Mouse (Mus musculus) neutrophil, adult 5-6 weeks (primary cell): Measurements from ENCODE around the gene Tmem178b. TPM values are rescaled to one million over a fixed set of nuclear protein-coding genes. Genes with fewer than 3 reads are reported as not detected.

Source experiments
- ATAC-seq: fragments of 151-379, 151-347 bp; 2 replicates; pipeline ENCODE4 v1.8.0; 2017; ENCODE audit warnings: mild to moderate bottlenecking, moderate TSS enrichment; ENCODE audit not compliant: insufficient number of reproducible peaks, poor library complexity, low FRiP score, severe bottlenecking; ENCODE audit errors: extremely low read depth
- total RNA-seq: library from RNA; stranded (forward); fragments of 200-1000 nt; gene quantifications from 2 replicates; pipeline ENCODE4 v1.2.3, GENCODE M21; 2017

Gene Tmem178b
- total RNA-seq, 1 experiment from 2014 or later, result not detected

DNA sequence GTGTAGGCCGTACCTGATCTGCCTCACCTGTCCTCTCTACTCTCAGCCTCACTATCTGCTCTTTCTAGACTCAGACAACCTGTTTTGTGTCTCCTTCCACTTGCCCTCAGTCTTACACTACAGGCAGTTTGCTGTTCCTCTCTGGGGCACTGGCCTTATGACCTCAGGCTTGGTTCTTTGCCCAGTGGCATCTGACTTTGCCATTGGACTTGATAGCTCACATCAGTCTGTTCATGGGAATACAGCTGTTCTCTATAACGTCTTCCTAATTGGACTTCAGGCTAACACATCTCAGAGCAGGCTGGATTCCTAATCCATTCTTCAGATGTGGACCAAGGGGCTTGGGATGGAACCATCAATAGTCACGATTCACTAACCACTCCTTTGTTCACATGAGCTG lies 136.6 kb downstream of the Tmem178b start:
- no peak for ATAC-seq

DNA sequence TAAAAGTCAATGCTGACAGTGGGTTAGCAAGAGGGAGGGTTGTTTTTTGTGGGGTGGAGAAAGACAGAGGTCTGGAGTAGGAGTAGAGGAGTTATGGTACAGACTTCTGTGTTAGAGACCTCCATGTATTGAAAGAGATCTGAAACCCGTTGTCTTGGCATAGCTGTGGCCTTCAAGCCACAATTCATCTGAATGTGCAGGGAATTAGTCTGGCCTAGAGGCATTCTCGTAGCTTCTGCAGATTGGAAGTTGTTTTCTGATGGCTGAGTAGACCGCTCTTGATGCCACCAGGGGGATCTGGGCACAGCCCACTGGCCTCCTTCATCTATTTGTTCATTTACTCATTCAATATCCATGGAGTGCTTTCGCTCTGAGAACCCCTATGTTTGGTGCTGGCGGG lies 138.0 kb downstream of the Tmem178b start:
- ATAC-seq, result no peak

DNA sequence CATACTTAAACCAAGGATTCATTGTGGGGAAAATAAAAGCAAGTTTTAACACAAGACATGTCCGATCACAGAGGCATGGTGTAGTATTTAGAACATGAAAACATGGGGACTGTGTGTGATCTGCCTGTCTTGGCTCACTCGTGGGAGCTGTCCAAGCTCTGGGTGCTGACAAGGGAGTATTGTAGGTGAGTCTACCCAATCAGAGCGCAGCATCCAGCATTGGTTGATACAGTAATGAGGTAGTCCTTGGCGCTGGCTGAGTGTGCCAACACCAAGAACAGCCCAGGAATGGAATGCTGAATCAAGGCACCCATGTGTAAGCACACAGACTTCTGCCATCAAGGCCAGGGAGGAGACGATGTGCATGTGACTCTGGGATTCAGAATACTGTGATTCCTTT lies 138.5 kb downstream of the Tmem178b start:
- no peak for ATAC-seq

DNA sequence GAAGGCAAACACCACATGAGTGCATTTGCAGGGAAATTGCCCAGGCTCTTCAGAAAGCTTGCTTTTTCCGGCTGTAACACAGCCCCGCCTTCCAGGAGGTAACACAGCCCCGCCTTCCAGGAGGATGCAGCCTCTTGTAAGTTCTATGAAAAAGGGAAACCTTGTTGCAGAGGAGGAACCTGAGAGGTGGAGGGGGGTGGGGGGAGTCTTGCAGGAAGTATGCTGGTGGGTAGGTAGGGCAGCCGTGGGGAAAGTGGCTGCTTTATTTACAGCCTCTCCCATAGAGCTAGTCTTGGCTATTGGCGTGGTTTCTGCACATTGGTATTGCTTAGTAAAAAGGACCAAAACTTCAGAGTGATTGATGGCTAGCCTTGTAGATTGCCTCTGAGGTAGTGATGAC lies 140.3 kb downstream of the Tmem178b start:
- no peak for ATAC-seq

DNA sequence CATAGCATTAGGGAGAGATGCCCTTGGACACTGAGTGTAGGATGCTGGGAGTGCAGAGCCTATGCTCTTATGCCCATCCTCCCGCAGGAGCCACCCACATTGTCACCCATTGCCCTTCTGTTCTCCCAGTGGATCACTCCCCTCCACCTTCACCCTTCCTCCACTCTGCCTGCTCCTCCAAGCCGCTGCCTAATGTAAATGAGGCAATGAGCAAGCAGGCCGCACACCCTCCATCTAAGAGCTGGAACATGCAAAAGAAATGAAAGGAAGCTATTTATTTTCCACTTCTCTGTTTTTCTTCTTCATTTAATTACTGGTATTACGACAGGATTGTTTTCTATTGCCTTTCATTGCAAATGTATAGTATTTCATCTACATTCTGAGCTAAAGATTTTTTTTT lies 142.1 kb downstream of the Tmem178b start:
- no peak for ATAC-seq

DNA sequence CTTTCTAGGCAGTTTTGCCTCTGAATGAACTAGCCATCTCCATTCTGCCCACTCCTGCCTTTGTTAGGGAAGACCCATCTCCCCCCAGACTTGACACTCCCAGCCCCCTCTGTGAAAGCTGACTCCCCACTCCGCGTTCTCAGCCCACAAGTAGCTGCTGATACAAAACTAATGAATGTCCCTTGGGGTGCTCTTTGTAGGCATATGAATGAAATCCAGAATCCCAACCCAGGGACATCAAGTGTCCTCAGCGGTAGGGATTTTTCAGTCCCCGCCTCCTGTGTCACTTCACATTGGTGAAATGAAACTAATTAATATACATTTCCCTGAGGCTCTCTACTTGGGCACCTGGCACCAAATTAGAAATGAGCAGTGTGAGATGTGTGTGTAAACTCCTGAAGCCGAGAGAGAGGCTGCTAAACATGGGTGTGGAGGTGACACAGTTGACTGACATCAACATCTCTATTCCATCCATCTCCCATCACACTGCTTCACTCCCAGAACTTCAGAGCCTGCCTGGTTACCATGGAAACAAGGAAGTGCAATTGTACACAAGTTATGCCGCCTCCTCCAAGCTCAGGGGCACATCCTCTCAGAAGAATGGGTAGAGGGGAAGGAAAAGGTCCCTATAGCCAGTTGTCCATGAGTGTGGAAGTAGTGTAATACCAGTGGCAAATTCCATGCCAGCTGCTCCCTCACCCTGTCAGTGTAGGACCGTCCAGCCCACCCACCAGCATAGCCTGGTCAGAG lies 142.8 kb downstream of the Tmem178b start:
- no peak for ATAC-seq

DNA sequence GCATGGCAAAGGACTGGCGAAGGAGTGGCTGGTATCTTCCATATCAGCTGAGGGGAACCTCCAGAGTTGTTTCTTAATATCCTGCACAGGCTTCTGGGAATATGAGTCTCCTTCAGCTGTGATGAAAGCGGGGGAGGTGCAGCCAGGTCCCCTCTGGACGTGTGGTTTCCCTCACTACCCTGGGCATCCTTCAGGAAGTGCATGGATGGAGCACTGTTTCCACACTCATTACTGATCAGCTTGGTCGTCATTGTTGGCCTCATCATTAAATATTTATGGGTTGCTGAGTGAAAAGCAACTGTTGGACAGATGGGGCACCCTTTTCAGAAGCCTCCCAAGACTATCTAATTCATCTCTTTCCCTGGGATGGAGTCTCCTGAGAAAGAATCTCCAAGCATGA lies 146.3 kb downstream of the Tmem178b start:
- no peak for ATAC-seq

DNA sequence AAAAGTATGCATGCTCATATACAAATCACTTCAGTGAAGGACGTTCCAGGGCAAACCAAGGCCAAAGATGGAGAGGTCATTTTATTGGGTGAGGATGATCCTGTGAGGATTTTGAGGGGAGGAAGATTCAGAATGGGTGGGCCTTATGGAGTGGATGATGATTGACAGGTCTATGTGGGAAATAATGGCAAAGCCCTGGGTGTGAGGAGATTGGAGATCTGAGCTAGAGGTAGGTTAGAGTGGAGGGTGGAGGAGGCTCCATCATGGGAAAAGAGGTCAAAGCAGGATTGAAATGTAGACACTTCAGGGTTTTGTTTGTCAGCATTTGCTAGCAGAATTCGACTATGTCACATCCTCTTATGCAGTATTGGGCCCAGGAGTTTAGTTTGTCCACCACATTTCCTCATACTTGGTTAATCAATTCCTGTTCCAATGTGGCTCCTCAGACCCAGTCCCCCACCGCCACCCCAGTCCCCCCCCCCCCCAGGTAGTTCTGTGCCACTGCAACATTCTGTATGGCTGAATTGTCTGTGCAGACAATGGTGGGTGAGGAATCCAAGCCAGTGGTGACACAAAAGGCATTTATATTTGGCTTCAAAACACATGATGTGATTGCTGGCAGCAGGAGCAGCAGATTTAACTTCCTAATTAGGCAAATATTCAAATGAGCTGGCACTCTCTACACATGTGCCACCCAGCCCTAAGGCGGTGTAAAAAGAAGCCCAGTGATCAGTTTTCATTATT lies 150.7 kb downstream of the Tmem178b start:
- no peak for ATAC-seq

DNA sequence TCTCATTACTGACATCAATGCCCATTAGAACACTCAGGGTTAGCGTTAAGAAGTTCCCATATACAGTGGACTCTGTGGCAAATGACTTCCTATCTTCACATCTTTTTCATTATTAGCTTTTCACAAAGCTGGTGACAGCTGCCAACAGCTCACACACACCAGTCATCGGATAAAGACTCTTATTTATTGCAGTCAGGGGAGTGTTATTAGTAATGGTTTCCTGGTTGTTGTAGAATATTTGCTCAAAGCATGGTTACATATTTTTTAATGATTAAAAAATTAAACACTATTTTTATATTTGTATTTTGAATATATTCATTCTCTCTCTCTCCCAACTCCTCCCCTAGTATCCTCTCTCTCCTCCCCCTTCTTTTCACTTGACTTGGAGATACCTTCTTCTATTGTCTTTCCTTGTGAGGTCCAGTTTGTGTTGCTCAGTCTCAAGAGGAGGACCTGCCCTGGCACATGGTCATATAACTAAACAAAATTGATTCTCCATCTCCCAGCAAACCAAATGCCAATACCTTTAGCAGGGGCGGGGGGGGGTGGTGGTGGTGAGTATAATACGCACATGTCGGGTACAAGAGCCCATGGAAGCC lies 151.4 kb downstream of the Tmem178b start:
- no peak for ATAC-seq

DNA sequence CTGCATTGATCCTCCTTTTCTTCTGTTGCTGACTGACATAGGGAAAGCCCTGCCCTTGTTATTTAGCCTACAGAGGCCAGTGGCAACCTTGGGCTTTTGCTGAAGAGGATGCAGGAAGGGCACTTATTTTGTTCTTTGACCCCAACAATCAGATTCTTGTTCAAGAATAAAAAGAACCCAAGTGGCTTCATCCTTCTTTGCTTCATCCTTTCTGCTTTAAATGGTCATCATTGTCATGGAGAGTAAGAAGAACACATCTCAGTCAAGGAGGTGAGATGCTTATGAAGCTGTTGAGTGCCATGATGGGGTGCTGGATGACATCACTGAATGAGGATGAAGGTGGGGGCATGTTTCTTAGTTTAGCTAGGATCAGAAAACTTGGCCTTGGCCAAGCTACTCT lies 159.8 kb downstream of the Tmem178b start:
- ATAC-seq, result no peak

DNA sequence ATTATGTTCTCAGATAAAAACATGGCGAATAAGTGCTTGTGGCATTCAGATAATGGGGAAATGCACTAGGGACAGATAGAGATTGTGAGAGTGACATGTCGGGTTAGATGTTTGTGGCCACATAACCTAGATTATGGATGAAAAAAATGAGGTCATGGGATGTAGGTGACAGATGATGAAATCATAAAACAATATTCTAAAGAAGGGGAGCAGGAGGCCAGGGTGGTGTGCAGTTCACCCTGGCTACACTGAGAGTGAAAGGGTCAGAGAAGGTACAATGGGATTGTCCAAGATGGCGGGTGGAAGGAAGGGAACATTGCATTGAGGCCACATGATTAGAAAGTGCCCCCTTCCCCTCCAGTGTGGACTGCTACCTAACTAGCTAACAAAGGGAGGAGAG lies 160.9 kb downstream of the Tmem178b start:
- no peak for ATAC-seq

DNA sequence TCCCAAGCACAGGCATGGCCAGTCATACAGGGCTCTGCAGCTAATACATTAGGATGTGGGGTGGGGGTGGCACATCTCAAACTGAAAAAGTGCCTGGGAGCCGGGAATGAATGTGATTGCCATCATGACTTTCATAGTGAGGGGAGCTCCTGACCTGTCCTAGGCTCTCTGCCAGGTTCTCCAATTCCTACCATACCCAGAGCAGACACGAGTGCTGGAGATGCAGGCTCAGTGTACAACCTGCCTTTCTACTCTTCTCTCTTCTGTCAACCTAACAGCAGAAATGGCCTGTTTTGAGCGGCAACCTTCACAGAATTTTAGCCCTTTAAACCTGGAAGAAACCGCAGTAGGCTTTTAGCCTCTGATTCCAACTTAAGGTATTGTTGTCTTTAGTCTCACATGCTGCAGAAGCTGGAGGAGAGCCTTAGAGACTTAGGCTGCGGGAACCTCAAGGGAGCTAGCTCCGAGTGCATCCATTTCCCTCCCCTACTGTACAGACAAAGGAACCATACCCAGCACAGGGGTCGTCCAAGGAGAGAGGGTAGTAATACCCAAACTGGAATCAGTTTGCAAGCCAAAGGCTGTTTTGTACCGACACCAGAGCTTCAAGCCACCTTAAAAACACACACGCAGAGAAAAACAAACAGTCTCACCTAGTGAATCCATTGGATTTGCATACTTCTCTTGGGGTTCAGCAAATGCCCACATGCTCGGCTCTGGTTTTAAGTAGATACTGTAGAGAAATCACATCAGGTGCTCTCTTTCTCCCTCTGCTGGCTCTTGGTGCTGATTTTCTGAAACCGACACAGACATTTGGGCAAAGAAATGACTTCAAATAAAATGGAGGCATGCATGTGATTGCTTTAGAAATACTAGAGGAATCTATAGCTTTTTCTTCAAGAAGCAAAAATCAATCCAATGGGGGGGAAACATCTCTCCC lies 176.2 kb downstream of the Tmem178b start:
- no peak for ATAC-seq

DNA sequence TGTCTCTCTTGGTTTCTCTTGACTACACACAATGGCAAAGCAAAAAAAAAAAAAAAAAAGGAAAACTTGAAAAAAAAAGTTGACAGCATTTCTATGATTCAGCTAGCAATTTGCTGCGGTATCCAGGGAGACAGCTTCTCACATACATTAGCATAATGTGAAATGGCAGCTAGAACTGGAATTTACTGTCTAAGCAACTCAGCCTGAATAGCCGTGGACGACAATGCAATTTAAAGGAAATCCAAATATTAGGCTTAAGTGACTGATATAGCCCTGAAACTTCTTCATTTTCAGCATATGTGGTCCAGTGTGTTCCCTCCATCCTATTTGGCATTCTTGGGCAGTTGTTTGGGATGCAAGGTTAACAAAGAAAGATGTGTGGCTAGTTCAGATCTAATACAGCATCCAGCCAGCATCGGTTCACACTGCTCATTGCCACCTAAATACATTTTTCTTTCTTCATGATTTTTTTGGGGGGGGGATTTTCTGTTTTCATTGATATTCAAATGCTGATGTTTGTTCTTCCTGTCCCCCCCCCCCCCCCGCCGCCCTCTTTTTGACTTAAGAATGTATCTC lies 176.9 kb downstream of the Tmem178b start:
- ATAC-seq, result no peak

DNA sequence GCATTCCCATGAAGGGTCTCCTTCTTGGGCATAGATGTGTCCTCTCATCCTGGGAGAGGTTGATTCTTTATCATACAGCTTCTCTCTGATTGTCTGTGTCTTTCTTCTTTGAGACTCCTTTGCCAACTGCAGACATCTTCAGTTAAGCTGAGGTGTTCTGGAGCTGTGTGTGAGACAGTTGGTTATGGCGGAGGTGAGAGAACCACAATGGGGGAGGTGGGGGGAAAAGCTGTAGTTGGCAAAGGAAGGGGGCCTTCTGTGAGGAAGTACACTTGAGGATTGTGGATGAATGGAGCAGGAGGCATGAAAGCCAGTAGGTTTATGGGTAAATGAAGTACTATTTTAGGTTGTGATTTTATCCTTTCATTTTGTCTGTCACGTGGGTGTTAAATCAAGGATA lies 178.6 kb downstream of the Tmem178b start:
- no peak for ATAC-seq

DNA sequence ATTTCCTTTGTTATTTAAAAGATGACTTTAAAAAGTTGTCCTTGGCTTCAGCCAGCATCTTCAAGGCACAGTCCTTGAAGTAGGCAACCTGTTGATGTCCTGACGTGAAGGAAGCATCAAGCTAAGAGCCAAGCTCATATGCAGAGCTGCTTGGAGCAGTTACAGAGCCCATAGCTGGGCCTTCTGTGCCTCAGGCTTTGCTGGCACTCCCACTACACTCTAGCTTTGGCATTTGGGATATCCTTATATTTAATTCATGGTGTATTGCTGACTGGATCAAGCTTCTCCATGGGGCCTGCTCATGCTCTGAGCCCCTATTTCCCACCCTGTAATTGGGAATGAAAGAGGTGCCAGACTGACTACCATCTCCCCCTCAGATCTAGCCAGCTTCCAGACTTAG lies 179.5 kb downstream of the Tmem178b start:
- no peak for ATAC-seq

DNA sequence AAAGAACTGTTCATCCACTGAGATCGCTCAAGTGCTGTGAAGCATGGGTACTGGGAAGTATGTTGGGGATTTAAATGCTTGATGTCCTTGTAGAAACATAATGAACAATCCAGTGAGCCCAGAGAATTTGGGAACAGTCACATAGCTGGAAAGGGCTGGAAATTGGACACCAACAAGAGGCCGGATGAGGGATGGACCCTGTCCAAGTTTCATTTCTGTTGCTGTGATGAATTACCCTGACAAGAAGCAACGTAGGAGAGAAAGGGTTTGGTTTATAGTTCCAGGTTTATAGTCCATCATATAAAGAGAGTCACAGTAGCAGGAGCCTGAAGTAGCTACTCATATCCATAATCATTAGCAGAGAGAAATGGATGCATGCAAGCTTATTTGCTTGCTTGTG lies 186.4 kb downstream of the Tmem178b start:
- no peak for ATAC-seq

DNA sequence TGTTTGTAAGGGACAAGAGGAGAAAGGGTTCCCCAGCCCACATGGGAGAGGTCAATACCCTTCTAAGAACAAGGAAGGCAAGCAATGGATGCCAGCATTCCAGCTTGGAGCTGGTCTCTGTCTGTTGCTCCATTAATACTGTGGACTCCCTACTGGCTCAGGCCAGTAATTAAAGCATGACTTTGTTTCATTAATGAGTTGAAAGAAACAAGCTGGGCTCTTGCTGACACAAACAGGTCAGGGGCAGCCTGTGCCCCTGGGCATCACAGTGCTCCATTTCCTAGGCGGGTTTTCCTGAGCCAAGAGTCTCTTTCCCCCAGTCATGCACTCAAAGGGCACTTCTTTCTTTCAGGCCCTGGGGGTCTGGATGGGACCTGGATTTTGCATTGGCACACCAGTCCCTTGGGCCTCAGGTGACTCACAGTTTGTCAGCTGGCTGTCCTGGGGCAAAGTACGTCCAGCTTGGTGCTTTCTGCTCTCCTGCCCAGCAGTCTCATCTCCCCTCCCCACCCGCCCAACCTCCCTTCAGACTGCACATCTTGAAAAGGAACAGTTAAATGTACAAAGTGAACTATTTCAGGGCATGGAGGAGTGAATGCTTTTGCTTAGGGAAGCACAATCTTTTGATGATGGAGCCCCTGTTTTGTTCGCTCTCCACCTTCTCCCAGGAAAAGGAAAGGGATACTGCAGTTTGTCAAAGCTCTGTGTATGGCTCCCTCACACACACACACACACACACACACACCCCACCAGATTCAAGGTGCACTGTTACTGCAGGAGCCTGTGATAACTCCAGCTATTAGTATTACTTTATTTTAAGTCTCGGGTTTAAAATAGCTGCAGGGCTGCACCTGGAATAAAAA lies 188.5 kb downstream of the Tmem178b start:
- ATAC-seq, result no peak

DNA sequence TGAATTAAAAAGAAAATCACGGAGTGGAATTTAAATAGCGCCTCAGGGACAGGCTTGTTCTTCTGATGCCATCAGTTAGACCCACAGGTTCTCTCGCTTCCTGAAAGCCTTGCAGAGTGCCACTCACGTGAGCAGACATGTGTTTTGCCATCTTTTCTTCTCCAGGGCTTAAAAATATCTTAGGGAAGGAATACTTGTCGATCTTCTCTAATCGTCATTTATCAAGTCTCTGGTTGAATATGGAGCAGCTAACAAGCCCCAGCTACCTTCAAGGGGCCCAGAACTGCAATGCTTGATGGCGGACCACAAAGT lies 189.1 kb downstream of the Tmem178b start:
- ATAC-seq, result no peak
